Mouse (Mus musculus) urinary bladder, postnatal 10 days (tissue): Measurements from ENCODE around the gene Aplp2.

Source experiments
- DNase-seq: peaks from one replicate; pipeline ENCODE4 v3.0.0; 2022; ENCODE audit warnings: low spot score

The Aplp2 gene

DNA sequence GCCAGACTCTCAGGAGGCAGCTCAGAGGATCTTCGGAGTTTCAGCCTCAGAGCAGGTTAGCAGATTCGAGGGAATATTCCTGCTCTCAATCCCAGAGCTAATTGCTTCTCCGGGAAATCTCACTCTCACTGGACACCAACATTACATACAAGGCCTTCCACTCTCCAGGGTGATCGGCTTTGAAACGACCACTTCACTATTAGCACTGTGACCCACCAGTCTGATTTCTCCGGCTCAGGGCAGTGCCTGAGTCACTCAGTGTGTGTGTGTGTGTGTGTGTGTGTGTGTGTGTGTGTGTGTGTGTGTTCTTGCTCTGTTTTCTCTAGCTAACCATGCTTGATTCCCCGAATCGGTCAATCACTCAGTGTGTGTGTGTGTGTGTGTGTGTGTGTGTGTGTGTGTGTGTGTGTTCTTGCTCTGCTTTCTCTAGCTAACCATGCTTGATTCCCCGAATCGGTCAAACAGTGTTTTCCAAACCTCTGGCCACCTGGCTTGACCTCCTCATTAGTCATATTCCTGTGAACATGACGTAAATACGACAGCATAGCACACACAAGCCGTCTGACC lies 89.1 kb downstream of the Aplp2 start:
- no peak for DNase-seq

DNA sequence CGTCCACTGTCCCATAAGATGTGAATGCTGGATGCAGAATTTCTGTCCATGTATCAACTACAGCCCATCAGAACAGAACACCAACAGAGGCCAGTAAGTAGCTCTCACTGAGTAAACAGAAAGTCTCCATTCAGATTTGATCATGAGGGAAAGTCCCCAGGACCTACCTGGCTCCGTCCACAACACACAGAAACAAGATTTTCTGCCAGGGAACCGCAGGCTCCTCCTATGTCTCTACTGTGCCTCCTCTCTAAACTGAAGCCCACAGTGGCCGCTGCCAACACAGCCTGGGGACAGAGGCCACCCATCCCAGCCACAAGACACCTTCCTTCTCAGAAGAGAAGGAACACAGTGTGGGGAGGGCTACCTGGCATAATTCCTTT lies 91.1 kb downstream of the Aplp2 start:
- DNase-seq = no peak

DNA sequence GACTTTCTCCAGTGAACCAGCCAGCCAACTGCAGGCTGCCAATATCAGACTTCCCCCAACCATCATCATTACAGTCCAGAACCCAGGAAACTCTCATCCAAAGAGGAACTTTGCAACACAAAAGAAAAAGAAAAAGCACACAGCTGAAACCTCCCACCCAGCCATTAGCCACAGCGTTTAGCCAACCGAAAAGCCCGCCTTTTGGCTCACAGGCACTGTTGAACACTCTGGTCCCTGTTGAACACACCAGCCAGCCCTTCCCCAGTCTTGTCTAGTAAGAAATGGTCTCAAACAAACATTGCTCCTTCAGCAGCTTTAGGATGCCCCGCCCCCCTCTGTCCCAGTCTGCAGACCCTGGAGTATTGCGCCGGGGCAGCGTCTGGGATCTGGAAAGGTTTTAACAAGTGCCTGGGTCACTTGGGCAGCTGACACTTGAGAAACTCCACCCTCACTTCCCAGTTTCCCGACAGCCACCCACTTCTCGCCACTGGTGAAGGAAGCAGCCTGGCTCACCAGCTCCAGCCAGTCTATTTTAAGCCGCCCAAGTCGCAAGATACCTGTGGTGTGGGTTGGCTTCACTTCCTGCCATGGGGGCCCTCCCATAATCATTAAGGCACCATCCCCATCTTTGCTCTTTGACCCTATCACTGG lies 91.6 kb downstream of the Aplp2 start:
- DNase-seq = no peak

DNA sequence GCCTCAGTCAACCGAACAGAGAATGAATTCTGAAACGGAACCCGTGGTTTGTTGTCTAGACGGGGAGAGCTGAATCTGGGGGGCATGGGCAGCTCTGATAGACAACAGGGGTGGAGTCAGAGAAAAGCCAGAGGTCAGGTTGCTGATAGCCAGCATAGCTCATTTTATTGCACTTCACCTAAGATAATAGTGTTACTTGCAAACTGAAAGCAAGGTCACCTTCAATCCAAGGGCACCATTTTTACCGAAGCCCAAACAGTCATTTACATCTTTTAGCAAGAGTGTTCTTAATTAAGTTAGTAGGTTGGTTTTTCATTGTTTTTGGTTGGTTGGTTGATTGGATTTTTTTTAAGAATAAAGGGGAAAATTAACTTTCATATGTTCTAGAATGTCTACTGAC lies 92.2 kb downstream of the Aplp2 start:
- no peak for DNase-seq

DNA sequence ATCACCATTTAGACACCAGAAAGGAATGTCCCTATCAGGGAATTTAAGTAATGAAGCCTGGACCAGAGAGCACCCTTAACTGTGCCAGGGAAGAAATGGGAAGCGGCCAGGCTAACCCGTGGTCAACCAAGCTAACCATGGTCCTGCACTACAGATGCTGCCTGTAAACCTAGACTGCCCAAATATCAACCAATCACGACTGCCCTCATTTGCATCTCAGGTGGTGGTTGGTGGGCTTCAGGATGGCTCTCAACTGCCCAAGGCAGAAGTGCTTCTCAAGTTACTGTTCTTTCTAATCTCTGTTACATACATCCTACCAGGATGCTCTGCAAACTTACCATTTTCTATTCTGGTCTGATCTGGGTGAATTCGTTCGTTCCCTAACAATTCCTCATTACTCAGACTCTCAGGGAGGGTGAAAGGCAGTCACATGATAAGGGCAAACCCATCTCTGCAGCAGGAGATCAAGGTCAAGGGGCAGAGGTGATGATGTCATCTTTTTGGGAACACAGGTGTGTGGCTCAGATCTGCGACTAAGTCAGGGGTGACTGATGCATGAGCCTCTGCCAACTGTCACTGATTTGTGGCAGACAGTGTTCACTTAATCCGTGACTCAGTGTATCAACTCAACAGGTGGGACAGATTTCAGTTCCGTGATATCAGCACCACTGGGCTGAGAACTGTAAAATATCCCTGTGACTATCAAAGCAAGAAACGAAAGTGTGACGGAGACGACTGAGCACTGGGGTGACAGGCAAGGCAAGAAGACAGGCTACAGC lies 92.9 kb downstream of the Aplp2 start:
- no peak for DNase-seq

DNA sequence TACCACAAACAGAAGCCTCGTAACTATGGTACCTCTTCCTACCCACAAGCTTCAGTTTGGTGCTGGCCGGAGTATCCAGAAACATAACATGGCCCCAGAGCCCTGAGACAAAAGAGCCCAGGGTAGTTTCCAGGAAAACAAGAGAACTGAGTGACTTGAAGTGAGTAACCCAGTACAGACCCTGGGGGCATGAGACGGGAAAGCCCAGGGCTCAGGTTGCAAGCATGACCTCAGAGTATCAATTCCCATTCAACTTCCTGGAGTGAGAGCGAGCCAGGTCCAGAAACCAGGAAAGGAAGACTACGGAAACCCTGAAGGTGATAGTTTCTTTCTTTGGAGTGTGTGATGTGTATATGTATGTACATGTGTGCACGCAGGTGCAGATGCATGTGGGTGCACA lies 94.1 kb downstream of the Aplp2 start:
- DNase-seq = no peak

DNA sequence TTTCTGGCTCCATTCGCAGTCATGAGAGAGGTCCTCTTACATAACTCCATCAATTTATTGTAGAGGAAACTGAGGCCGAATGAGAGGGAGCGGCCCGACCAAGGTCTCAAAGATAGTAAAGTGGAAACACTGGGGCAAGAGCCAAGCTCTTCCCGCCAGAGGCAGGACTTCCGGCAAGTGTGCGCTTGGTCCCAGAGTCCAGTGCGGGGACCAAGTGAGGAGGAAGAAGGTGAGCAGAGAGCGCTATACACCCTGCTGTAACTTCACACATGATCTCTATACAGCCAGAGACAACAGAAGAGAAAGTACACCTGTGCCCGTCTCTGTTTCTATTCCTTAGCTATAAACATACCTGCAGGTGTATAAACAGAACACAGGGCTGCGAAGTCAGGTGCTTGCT lies 94.5 kb downstream of the Aplp2 start:
- no peak for DNase-seq

DNA sequence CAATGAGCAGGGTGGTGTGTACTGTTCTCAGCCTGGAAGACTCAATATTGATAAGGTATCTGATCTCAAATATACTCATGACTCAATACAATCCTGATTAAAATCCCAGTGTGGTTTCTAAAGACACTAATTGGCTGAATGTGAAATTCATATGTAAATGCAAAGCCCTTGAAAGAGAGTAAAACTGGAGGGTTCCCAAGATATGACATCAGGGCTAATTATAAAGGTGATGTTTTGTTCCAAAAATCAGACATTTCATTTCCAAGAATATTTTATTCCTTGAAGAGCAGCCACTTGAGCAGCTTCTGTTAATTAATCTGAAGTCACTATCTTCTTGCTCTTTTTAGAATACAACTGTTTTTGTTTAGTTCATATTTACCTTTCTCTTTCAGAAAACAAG lies 96.0 kb downstream of the Aplp2 start:
- DNase-seq = no peak

DNA sequence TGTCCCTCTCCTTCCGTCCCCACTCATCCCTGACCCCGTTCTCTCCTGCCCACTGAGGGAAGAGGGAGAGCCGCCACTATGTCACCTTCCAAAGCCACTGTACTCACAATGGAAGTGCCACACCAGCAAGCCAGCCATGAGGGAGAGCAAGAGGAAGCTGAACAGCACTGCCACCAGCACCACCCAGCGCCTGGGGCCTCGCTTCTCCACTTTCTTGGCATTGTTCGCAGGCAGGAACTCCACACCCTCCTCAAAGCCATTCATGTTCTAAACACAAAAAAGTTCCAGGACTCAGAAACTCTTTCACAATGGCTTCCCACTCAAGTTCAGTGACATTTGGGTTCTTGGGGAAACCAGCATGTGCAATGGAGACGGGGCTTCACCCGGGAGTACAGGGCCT lies 103.2 kb downstream of the Aplp2 start:
- DNase-seq = no peak
